Mouse (Mus musculus): ENCODE results near the gene Sox13.

DNA sequence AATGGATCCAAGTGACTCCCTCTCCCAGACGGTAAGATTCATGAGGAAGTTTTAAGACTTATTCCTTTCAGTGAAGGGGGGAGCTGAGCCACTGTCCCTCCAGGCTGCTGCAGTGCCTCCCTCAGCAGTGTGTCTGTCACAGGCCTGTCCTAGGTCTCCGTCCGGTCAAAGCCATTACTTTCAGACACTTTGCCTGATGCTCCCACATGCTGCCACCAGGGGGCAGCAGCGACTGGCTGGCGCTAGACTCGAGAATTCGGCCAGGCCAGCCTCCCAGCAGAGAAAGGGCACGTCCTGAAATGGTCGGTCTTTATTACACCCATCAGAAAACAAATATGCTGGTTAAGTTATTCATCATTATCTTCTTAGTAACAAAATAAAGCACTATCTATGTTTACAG is 42.2 kb downstream of the Sox13 start:
- TF ChIP-seq POLR2A (IDR thresholded peaks at IDR 0.05; ENCODE audit: control insufficient read depth in 1 of 2, insufficient read depth in 1 of 2, low read depth in 1 of 2, low read length in 2 of 2, poor library complexity in 1 of 2) (no peak), CTCF (IDR thresholded peaks at IDR 0.05 in 2 of 3, conservative IDR thresholded peaks at IDR 0.05 in 1 of 3; ENCODE audit: control insufficient read depth in 1 of 3, insufficient read depth in 1 of 3, low read depth in 2 of 3, low read length in 3 of 3, poor library complexity in 1 of 3, severe bottlenecking in 1 of 3) (peak; percentile 40 to 66 (median 58); a peak in 5 of 6 replicates), TBP (IDR thresholded peaks at IDR 0.05; ENCODE audit: low read depth, low read length) (no peak), ZMIZ1 (IDR thresholded peaks at IDR 0.05; ENCODE audit: low read depth, low read length) (no peak), UBTF (IDR thresholded peaks at IDR 0.05; ENCODE audit: borderline replicate concordance, insufficient read depth, low read depth, low read length) (no peak)
